Mouse (Mus musculus) CH12.LX (cell line): ENCODE measurements at regions not wholly inside any gene's neighbourhood (a gene's known extent, or its start where the extent isn't known, plus 50 kb on each side); places are given as distances from the start of the nearest gene placed in this dataset.

Source experiments
- POLR2A ChIP-seq: IDR thresholded peaks from 2 replicates; pipeline ENCODE4 v1.6.1; 2011; ENCODE audit warnings: low read depth, mild to moderate bottlenecking, improper control_type of control experiment, low read length
- TBP ChIP-seq: conservative IDR thresholded peaks from 2 replicates; pipeline ENCODE4 v1.6.1; 2011; ENCODE audit warnings: low read depth, low read length, improper control_type of control experiment
- ZMIZ1 ChIP-seq: IDR thresholded peaks from 2 replicates; pipeline ENCODE4 v1.6.1; 2012; ENCODE audit warnings: low read depth, mild to moderate bottlenecking, inconsistent platforms, low read length, improper control_type of control experiment

DNA sequence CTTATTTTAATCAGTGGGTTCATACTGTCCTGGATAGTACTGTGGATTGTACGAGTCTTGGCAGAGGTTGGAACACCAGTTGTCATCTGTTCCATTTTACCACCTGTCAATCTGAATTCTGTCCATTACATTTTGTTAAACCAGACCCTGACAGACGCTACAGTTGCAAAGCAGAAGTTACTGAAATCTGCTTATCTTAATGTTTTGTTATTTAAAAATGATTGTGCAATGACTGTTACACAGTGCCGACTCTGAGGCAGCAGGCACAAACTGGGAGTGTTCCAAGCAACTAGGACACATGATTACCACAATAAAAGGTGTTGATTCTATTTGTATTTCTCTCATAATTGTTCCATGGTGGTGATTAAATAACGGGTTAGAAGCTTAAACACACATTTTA lies 229.8 kb upstream of the Camk1g start:
- TF ChIP-seq POLR2A = no peak
- no peak for TF ChIP-seq ZMIZ1
- TF ChIP-seq TBP = no peak
